Mouse (Mus musculus) embryonic facial prominence, embryonic 13.5 days (tissue): ENCODE measurements at regions not wholly inside any gene's neighbourhood (a gene's known extent, or its start where the extent isn't known, plus 50 kb on each side); places are given as distances from the start of the nearest gene placed in this dataset. TPM values are rescaled to one million over a fixed set of nuclear protein-coding genes. Genes with fewer than 3 reads are reported as not detected.

Source experiments
- ATAC-seq: fragments of 200-750 bp; cut with Nextera tagmentation; 2 replicates; pipeline ENCODE4 v1.8.0; 2017; ENCODE audit warnings: low read depth; ENCODE audit not compliant: insufficient number of reproducible peaks, insufficient read depth, low FRiP score, low TSS enrichment
- H3K27ac ChIP-seq: fragments of 300-500 bp; sonication (generic); 2 replicates; pipeline ENCODE4 v1.5.1; 2015; ENCODE audit warnings: moderate library complexity, mild to moderate bottlenecking, inconsistent platforms
- H3K27me3 ChIP-seq: fragments of 300-500 bp; sonication (generic); 2 replicates; pipeline ENCODE4 v1.6.1; 2015; ENCODE audit warnings: mild to moderate bottlenecking, inconsistent platforms
- H3K36me3 ChIP-seq: fragments of 300-500 bp; sonication (generic); 2 replicates; pipeline ENCODE4 v1.6.1; 2015; ENCODE audit warnings: mild to moderate bottlenecking, inconsistent platforms
- H3K4me1 ChIP-seq: fragments of 300-500 bp; sonication (generic); 2 replicates; pipeline ENCODE4 v1.6.1; 2015; ENCODE audit warnings: inconsistent platforms
- H3K4me2 ChIP-seq: fragments of 300-500 bp; sonication (generic); 2 replicates; pipeline ENCODE4 v1.6.1; 2015; ENCODE audit warnings: moderate library complexity, mild to moderate bottlenecking, inconsistent platforms
- H3K4me3 ChIP-seq: fragments of 300-500 bp; sonication (generic); 2 replicates; pipeline ENCODE4 v1.5.1; 2015; ENCODE audit warnings: mild to moderate bottlenecking, inconsistent platforms
- H3K9ac ChIP-seq: fragments of 300-500 bp; sonication (generic); 2 replicates; pipeline ENCODE4 v1.6.1; 2015; ENCODE audit warnings: mild to moderate bottlenecking, inconsistent platforms
- H3K9me3 ChIP-seq: fragments of 300-500 bp; sonication (generic); 2 replicates; pipeline ENCODE4 v1.6.1; 2016; ENCODE audit warnings: inconsistent platforms
- WGBS: fragments of 180-500 bp; shearing (Covaris S2); methylation state at CpG from one replicate; pipeline ENCODE4 v1.1.7; 2015; ENCODE audit warnings: mixed read lengths; 5-methylcytosine and 5-hydroxymethylcytosine counted together
- microRNA-seq: library from miRNA; unstranded; fragments of <30 nt; microRNA quantifications from one replicate; pipeline ENCODE4, GENCODE M21; 2016

GRCm38 (mm10) chr2:180385967-180386688 is 51.6 kb upstream of the Gata5 start:
- Histone ChIP-seq H3K27me3 (peaks cover 87% of the 10 kb centered on the region), H3K4me3 (peak overlapping the region; percentile 47), H3K27ac (no peak overlapping the region), H3K9me3 (no peaks in the 10 kb centered on the region), H3K4me2 (peak overlapping the region; percentile 86), H3K4me1 (peaks cover 15% of the 10 kb centered on the region), H3K36me3 (no peaks in the 10 kb centered on the region), H3K9ac (peak overlapping the region; percentile 54)
- ATAC-seq, result no peak
- WGBS, result under 1% methylated on average over 34 of the region's 35 CpGs

- peaks cover 80% of the 10 kb centered on the region for H3K27me3 ChIP-seq
- 3% methylated on average over 26 of the region's 26 CpGs for WGBS
- H3K36me3 ChIP-seq, result no peaks in the 10 kb centered on the region
- peak overlapping the region; percentile 54; the same call in 1 of the 2 replicates for H3K9ac ChIP-seq
- peaks cover 15% of the 10 kb centered on the region for H3K4me1 ChIP-seq
- peak overlapping the region; percentile 86 for H3K4me2 ChIP-seq
- peak overlapping the region; percentile 47 for H3K4me3 ChIP-seq
- no peak overlapping the region for H3K27ac ChIP-seq
- no peak for ATAC-seq
- H3K9me3 ChIP-seq, result no peaks in the 10 kb centered on the region
These were observed 50.9 kb upstream of the Gata5 start for GRCm38 (mm10) chr2:180385231-180385895.

Small RNA genes lying in the stretch of these regions (microRNA-seq; reads per million reads assigned to microRNA genes)
- gene Mir133a-2 (not detected), gene Mir1a-1 (not detected)
